Mouse (Mus musculus) myocyte (in vitro differentiated cells): Measurements from ENCODE around the gene Adamts15.

ENCODE experiments used
- CEBPB ChIP-seq: IDR thresholded peaks from 2 replicates; pipeline ENCODE4 v1.6.1; 2011; ENCODE audit warnings: mild to moderate bottlenecking, moderate library complexity; ENCODE audit not compliant: poor library complexity, insufficient read depth, severe bottlenecking
- E2F4 ChIP-seq: IDR thresholded peaks from one replicate; pipeline ENCODE4 v1.6.1; 2011; ENCODE audit warnings: mild to moderate bottlenecking, control low read depth, moderate library complexity; ENCODE audit not compliant: insufficient read depth
- MAX ChIP-seq: IDR thresholded peaks from one replicate; pipeline ENCODE4 v1.6.1; 2011; ENCODE audit warnings: low read depth, mild to moderate bottlenecking, control low read depth
- POLR2A ChIP-seq: IDR thresholded peaks from one replicate; pipeline ENCODE4 v1.6.1; 2011; ENCODE audit warnings: low read depth, mild to moderate bottlenecking, control low read depth, moderate library complexity; ENCODE audit not compliant: insufficient read length
- SRF ChIP-seq: IDR thresholded peaks from one replicate; pipeline ENCODE4 v1.6.1; 2011; ENCODE audit warnings: low read depth; ENCODE audit not compliant: control insufficient read depth, insufficient read length
- TCF3 ChIP-seq: IDR thresholded peaks from one replicate; pipeline ENCODE4 v1.6.1; 2011; ENCODE audit warnings: low read depth, control low read depth; ENCODE audit not compliant: insufficient read length
- USF1 ChIP-seq: IDR thresholded peaks from one replicate; pipeline ENCODE4 v1.6.1; 2011; ENCODE audit warnings: low read depth, mild to moderate bottlenecking, control low read depth, moderate library complexity

GRCm38 (mm10) chr9:30903266-30903665 is 19.0 kb downstream of the Adamts15 start:
- TF ChIP-seq POLR2A: no peak
- TF ChIP-seq CEBPB: no peak
- no peak for TF ChIP-seq E2F4
- TF ChIP-seq SRF: no peak
- TF ChIP-seq TCF3: no peak
- no peak for TF ChIP-seq MAX
- TF ChIP-seq USF1: no peak
